Comparison of ENCODE assay signal across 14 mouse cellular contexts in genomic region chr4:156216196-156216595, GRCm38 (mm10). TPM values are rescaled to one million over a fixed set of nuclear protein-coding genes. Genes with fewer than 3 reads are reported as not detected.
A peak's percentile ranks its signal among the peaks of the same experiment; 100 is the strongest.
DNase-seq lines count a peak whose midpoint lies in the region; ATAC-seq and TF ChIP-seq lines count a peak whose summit lies in the region.
"Had no signal": no experiment of that assay in that cellular context is flagged by ENCODE, and none has a peak within 500 bp of the region (broad histone marks: within the 10 kb centered on the region; RNA-seq: fewer than 3 reads in every experiment).

No protein-coding gene starts in this region.

- H3K27me3 ChIP-seq in heart, embryonic 13.5 days (replicated peaks), result no peaks in the 10 kb centered on the region
- H3K27me3 ChIP-seq in heart, postnatal 0 days (ENCODE audit: control insufficient read depth, insufficient read depth, low read length), result no peaks in the 10 kb centered on the region
- no peaks in the 10 kb centered on the region; the same call in 1 of the 2 replicates for H3K27me3 ChIP-seq in intestine, embryonic 16.5 days (replicated peaks; ENCODE audit: control insufficient read depth, insufficient read depth, low read length)
- H3K27me3 ChIP-seq: embryonic facial prominence, embryonic 12.5 days; forebrain, embryonic 15.5 days; intestine, embryonic 15.5 days had no signal

- H3K4me1 ChIP-seq in heart, embryonic 13.5 days, result peaks cover 23% of the 10 kb centered on the region
- H3K4me1 ChIP-seq in heart, postnatal 0 days (ENCODE audit: control insufficient read depth, insufficient read depth), result peaks cover 24% of the 10 kb centered on the region
- H3K4me1 ChIP-seq in intestine, embryonic 16.5 days (ENCODE audit: control insufficient read depth, insufficient read depth, low read length), result no peaks in the 10 kb centered on the region
- H3K4me1 ChIP-seq: embryonic facial prominence, embryonic 12.5 days; forebrain, embryonic 15.5 days; intestine, embryonic 15.5 days had no signal

- no peak for TF ChIP-seq CTCF in gastrocnemius, adult 2 months (IDR thresholded peaks at IDR 0.05)
- TF ChIP-seq CTCF in heart, postnatal 0 days (IDR thresholded peaks at IDR 0.05; ENCODE audit: low read depth), result no peak

- DNase-seq in gastrocnemius, adult 2 months, result peak; percentile 49
- DNase-seq in gastrocnemius, postnatal 25 days, result no peak
- no peak for DNase-seq in heart, adult 8-10 months (ENCODE audit: low spot score)
- DNase-seq in heart, postnatal 0 days (ENCODE audit: low spot score), result no peak
- no peak for DNase-seq in heart, postnatal 14 days
- peak; percentile 66 for DNase-seq in skeletal muscle tissue, adult 2 months (ENCODE audit: low read depth, low spot score)
- DNase-seq: cerebellum, adult 11-12 months had no signal

- no peaks in the 10 kb centered on the region for H3K9me3 ChIP-seq in heart, embryonic 13.5 days
- no peaks in the 10 kb centered on the region for H3K9me3 ChIP-seq in heart, postnatal 0 days (replicated peaks; ENCODE audit: control insufficient read depth, low read length)
- H3K9me3 ChIP-seq in intestine, embryonic 16.5 days (ENCODE audit: control insufficient read depth, low read length), result no peaks in the 10 kb centered on the region
- H3K9me3 ChIP-seq: embryonic facial prominence, embryonic 12.5 days; forebrain, embryonic 15.5 days; hindbrain, embryonic 10.5 days; intestine, embryonic 15.5 days had no signal

- TF ChIP-seq EP300 in heart, postnatal 0 days (IDR thresholded peaks at IDR 0.05; ENCODE audit: low read depth), result no peak

- ATAC-seq in heart, embryonic 13.5 days (ENCODE audit: extremely low read depth, insufficient number of reproducible peaks, low FRiP score, low TSS enrichment), result no peak
- ATAC-seq in heart, postnatal 0 days (ENCODE audit: insufficient read depth, low read depth), result peak; percentile 24
- ATAC-seq in intestine, embryonic 16.5 days, result no peak
- ATAC-seq: forebrain, embryonic 15.5 days had no signal

- no peaks in the 10 kb centered on the region for H3K36me3 ChIP-seq in heart, embryonic 13.5 days
- peaks cover 16% of the 10 kb centered on the region; the same call in 1 of the 2 replicates for H3K36me3 ChIP-seq in heart, postnatal 0 days (replicated peaks; ENCODE audit: control insufficient read depth, insufficient read depth, low read length)
- H3K36me3 ChIP-seq in intestine, embryonic 16.5 days (ENCODE audit: control insufficient read depth, insufficient read depth, low read length), result no peaks in the 10 kb centered on the region
- H3K36me3 ChIP-seq: embryonic facial prominence, embryonic 12.5 days; forebrain, embryonic 15.5 days; intestine, embryonic 15.5 days had no signal

- H3K27ac ChIP-seq in gastrocnemius, adult 2 months, result peak overlapping the region; percentile 97
- peak overlapping the region; percentile 76 for H3K27ac ChIP-seq in heart, embryonic 13.5 days (replicated peaks)
- peak overlapping the region; percentile 94 for H3K27ac ChIP-seq in heart, postnatal 0 days (ENCODE audit: low read depth)
- H3K27ac ChIP-seq in intestine, embryonic 16.5 days (ENCODE audit: low read length), result no peak overlapping the region
- H3K27ac ChIP-seq: embryonic facial prominence, embryonic 12.5 days; forebrain, embryonic 15.5 days; hindbrain, embryonic 10.5 days; hindbrain, embryonic 14.5 days; intestine, embryonic 15.5 days had no signal

- peak overlapping the region; percentile 36 for H3K4me2 ChIP-seq in heart, embryonic 13.5 days
- H3K4me2 ChIP-seq in heart, postnatal 0 days (ENCODE audit: low read depth, low read length), result peak overlapping the region; percentile 67
- no peak overlapping the region for H3K4me2 ChIP-seq in intestine, embryonic 16.5 days (ENCODE audit: low read depth, low read length)
- H3K4me2 ChIP-seq: embryonic facial prominence, embryonic 12.5 days; forebrain, embryonic 15.5 days; hindbrain, embryonic 14.5 days; intestine, embryonic 15.5 days had no signal

- intact Hi-C loops in gastrocnemius, adult 2 months (cut with DNase I), result no loop called here
- intact Hi-C loops in heart, postnatal 14 days (cut with DNase I), result no loop called here

- peak overlapping the region; percentile 64 for H3K4me3 ChIP-seq in gastrocnemius, adult 2 months
- peak overlapping the region; percentile 13 for H3K4me3 ChIP-seq in heart, embryonic 13.5 days
- peak overlapping the region; percentile 45 for H3K4me3 ChIP-seq in heart, postnatal 0 days (ENCODE audit: low read depth, low read length)
- no peak overlapping the region for H3K4me3 ChIP-seq in intestine, embryonic 16.5 days (ENCODE audit: low read length)
- H3K4me3 ChIP-seq: embryonic facial prominence, embryonic 12.5 days; forebrain, embryonic 15.5 days; hindbrain, embryonic 10.5 days; intestine, embryonic 15.5 days had no signal

- no peak overlapping the region for H3K9ac ChIP-seq in heart, embryonic 13.5 days
- H3K9ac ChIP-seq in heart, postnatal 0 days (replicated peaks; ENCODE audit: low read depth, low read length), result peak overlapping the region; percentile 58
- H3K9ac ChIP-seq in intestine, embryonic 16.5 days (ENCODE audit: low read depth, low read length), result no peak overlapping the region
- H3K9ac ChIP-seq: embryonic facial prominence, embryonic 12.5 days; forebrain, embryonic 15.5 days; hindbrain, embryonic 14.5 days; intestine, embryonic 15.5 days had no signal

- WGBS in heart, embryonic 13.5 days, result 71% methylated on average over 2 of the region's 2 CpGs
- WGBS in heart, postnatal 0 days, result 53% methylated on average over 2 of the region's 2 CpGs
- WGBS in intestine, embryonic 16.5 days, result 81% methylated on average over 2 of the region's 2 CpGs

RNA-seq across cellular contexts. Expression of gene Perm1, which starts 0.5 kb away (rescaled TPM):
- total RNA-seq in gastrocnemius, adult 2 months (2021), result 100 to 1,000 TPM; 142 to 265 TPM
- total RNA-seq in gastrocnemius, postnatal 25 days (2021), result 100 to 1,000 TPM; 169 to 182 TPM
- 2.7 and 3.0 TPM in 2 replicates for polyA plus RNA-seq in heart, embryonic 13.5 days (2015; fragmentation: Nextera tagmentation; extraction: Ambion mirVana)
- 100 to 1,000 TPM; 327 to 378 (median 333) TPM for total RNA-seq in heart, adult 8-10 months (2022)
- 57.5 and 68.3 TPM in 2 replicates for total RNA-seq in heart, postnatal 0 days (2014; rRNA removed; ENCODE audit: low replicate concordance)
- polyA plus RNA-seq in heart, postnatal 0 days (2015; fragmentation: Nextera tagmentation; extraction: Ambion mirVana), result 35.9 and 42.9 TPM in 2 replicates
- total RNA-seq in heart, postnatal 14 days (2021), result 100 to 1,000 TPM; 178 to 193 TPM
- polyA plus RNA-seq in intestine, embryonic 16.5 days (2015; fragmentation: Nextera tagmentation; extraction: Ambion mirVana), result 0.20 and 0.35 TPM in 2 replicates

RNA-seq across cellular contexts. Expression of gene AW011738, which starts 13.1 kb away (rescaled TPM):
- total RNA-seq in gastrocnemius, adult 2 months (2021), result 1 to 10 TPM; 4.2 to 4.4 TPM
- 1 to 10 TPM; 2.9 to 3.9 TPM for total RNA-seq in gastrocnemius, postnatal 25 days (2021)
- polyA plus RNA-seq in heart, embryonic 13.5 days (2015; fragmentation: Nextera tagmentation; extraction: Ambion mirVana), result 3.2 and 3.3 TPM in 2 replicates
- 10 to 100 TPM; 10.1 to 14.4 (median 12.2) TPM for total RNA-seq in heart, adult 8-10 months (2022)
- 5.9 and 6.0 TPM in 2 replicates for total RNA-seq in heart, postnatal 0 days (2014; rRNA removed; ENCODE audit: low replicate concordance)
- 3.2 and 3.4 TPM in 2 replicates for polyA plus RNA-seq in heart, postnatal 0 days (2015; fragmentation: Nextera tagmentation; extraction: Ambion mirVana)
- total RNA-seq in heart, postnatal 14 days (2021), result 1 to 10 TPM; 5.5 to 6.3 TPM
- polyA plus RNA-seq in intestine, embryonic 16.5 days (2015; fragmentation: Nextera tagmentation; extraction: Ambion mirVana), result 2.1 and 2.3 TPM in 2 replicates

RNA-seq across cellular contexts. Expression of gene Isg15, which starts 15.6 kb away (rescaled TPM):
- 1 to 10 TPM in 1 of 2 experiments, not detected in 1; 1.1 TPM for total RNA-seq in gastrocnemius, adult 2 months (2021)
- 1 to 10 TPM; 1.0 to 1.1 TPM for total RNA-seq in gastrocnemius, postnatal 25 days (2021)
- 3.5 and 4.3 TPM in 2 replicates for polyA plus RNA-seq in heart, embryonic 13.5 days (2015; fragmentation: Nextera tagmentation; extraction: Ambion mirVana)
- 1 to 10 TPM; 1.7 to 2.8 (median 2.0) TPM for total RNA-seq in heart, adult 8-10 months (2022)
- 7.5 and 19.9 TPM in 2 replicates for total RNA-seq in heart, postnatal 0 days (2014; rRNA removed; ENCODE audit: low replicate concordance)
- polyA plus RNA-seq in heart, postnatal 0 days (2015; fragmentation: Nextera tagmentation; extraction: Ambion mirVana), result 4.5 and 7.0 TPM in 2 replicates
- 1 to 10 TPM; 1.9 to 2.6 TPM for total RNA-seq in heart, postnatal 14 days (2021)
- polyA plus RNA-seq in intestine, embryonic 16.5 days (2015; fragmentation: Nextera tagmentation; extraction: Ambion mirVana), result 1.8 and 2.9 TPM in 2 replicates

RNA-seq across cellular contexts. Expression of gene Plekhn1, which starts 18.5 kb away (rescaled TPM):
- 1 to 10 TPM; 5.8 to 7.6 TPM for total RNA-seq in gastrocnemius, adult 2 months (2021)
- total RNA-seq in gastrocnemius, postnatal 25 days (2021), result 1 to 10 TPM; 5.4 to 6.9 TPM
- polyA plus RNA-seq in heart, embryonic 13.5 days (2015; fragmentation: Nextera tagmentation; extraction: Ambion mirVana), result 13.1 and 13.3 TPM in 2 replicates
- 10 to 100 TPM in 3 of 4 experiments, 1 to 10 TPM in 1; 9.5 to 11.8 (median 10.9) TPM for total RNA-seq in heart, adult 8-10 months (2022)
- 15.3 and 21.9 TPM in 2 replicates for total RNA-seq in heart, postnatal 0 days (2014; rRNA removed; ENCODE audit: low replicate concordance)
- polyA plus RNA-seq in heart, postnatal 0 days (2015; fragmentation: Nextera tagmentation; extraction: Ambion mirVana), result 5.9 and 6.0 TPM in 2 replicates
- total RNA-seq in heart, postnatal 14 days (2021), result 10 to 100 TPM in 1 of 2 experiments, 1 to 10 TPM in 1; 9.3 to 11.0 TPM
- polyA plus RNA-seq in intestine, embryonic 16.5 days (2015; fragmentation: Nextera tagmentation; extraction: Ambion mirVana), result 11.7 and 13.8 TPM in 2 replicates

RNA-seq across cellular contexts. Expression of gene Agrn, which starts 18.9 kb away (rescaled TPM):
- total RNA-seq in gastrocnemius, adult 2 months (2021), result 1 to 10 TPM; 6.9 to 8.0 TPM
- 10 to 100 TPM in 1 of 2 experiments, 1 to 10 TPM in 1; 9.7 to 11.3 TPM for total RNA-seq in gastrocnemius, postnatal 25 days (2021)
- 43.8 and 45.3 TPM in 2 replicates for polyA plus RNA-seq in heart, embryonic 13.5 days (2015; fragmentation: Nextera tagmentation; extraction: Ambion mirVana)
- 10 to 100 TPM; 21.0 to 27.6 (median 24.5) TPM for total RNA-seq in heart, adult 8-10 months (2022)
- total RNA-seq in heart, postnatal 0 days (2014; rRNA removed; ENCODE audit: low replicate concordance), result 94.4 and 109 TPM in 2 replicates
- polyA plus RNA-seq in heart, postnatal 0 days (2015; fragmentation: Nextera tagmentation; extraction: Ambion mirVana), result 18.5 and 20.1 TPM in 2 replicates
- 10 to 100 TPM; 71.8 to 72.6 TPM for total RNA-seq in heart, postnatal 14 days (2021)
- 35.9 and 38.0 TPM in 2 replicates for polyA plus RNA-seq in intestine, embryonic 16.5 days (2015; fragmentation: Nextera tagmentation; extraction: Ambion mirVana)

Comparison
In these comparisons a context has a peak if more than half of its experiments do, and no peak if none do; other contexts are left out.
1. DNase-seq: peak in gastrocnemius, adult 2 months (single experiment) and skeletal muscle tissue, adult 2 months (single experiment); none in gastrocnemius, postnatal 25 days (single experiment), heart, adult 8-10 months (single experiment), heart, postnatal 0 days (single experiment) and heart, postnatal 14 days (0 of 2).